9 mouse cellular contexts compared by ENCODE assay signal in genomic region chr19:41993484-41993883, GRCm38 (mm10). TPM values are rescaled to one million over a fixed set of nuclear protein-coding genes. Genes with fewer than 3 reads are reported as not detected.
DNase-seq lines count a peak whose midpoint lies in the region; ATAC-seq lines count a peak whose summit lies in the region.
"Had no signal": no experiment of that assay in that cellular context is flagged by ENCODE, and none has a peak within 500 bp of the region (broad histone marks: within the 10 kb centered on the region; RNA-seq: fewer than 3 reads in every experiment).

No protein-coding gene starts in this region.

- H3K9ac ChIP-seq in hindbrain, embryonic 16.5 days (ENCODE audit: low read depth, low read length): no peak overlapping the region
- H3K9ac ChIP-seq in hindbrain, embryonic 12.5 days: no peak overlapping the region

- H3K36me3 ChIP-seq in hindbrain, embryonic 16.5 days (ENCODE audit: control insufficient read depth, insufficient read depth, low read length): no peaks in the 10 kb centered on the region
- H3K36me3 ChIP-seq in hindbrain, embryonic 12.5 days: no peaks in the 10 kb centered on the region

- H3K4me1 ChIP-seq in hindbrain, embryonic 16.5 days (ENCODE audit: control insufficient read depth, insufficient read depth, low read depth, low read length): peaks cover 13% of the 10 kb centered on the region
- H3K4me1 ChIP-seq in hindbrain, embryonic 12.5 days: peaks cover 8% of the 10 kb centered on the region

- H3K27me3 ChIP-seq in hindbrain, embryonic 16.5 days (replicated peaks; ENCODE audit: control insufficient read depth, insufficient read depth, low read length): no peaks in the 10 kb centered on the region
- no peaks in the 10 kb centered on the region for H3K27me3 ChIP-seq in hindbrain, embryonic 12.5 days

- intact Hi-C loops in heart, postnatal 10 days (cut with DNase I): loop anchor here (1.0 kb wide), 1 partner anchor 10 kb away; no protein-coding TSS in a partner anchor

- 65% methylated on average over 6 of the region's 6 CpGs for WGBS in hindbrain, embryonic 16.5 days
- WGBS in hindbrain, embryonic 12.5 days: 88% methylated on average over 6 of the region's 6 CpGs

- ATAC-seq in hindbrain, embryonic 16.5 days: no peak
- ATAC-seq in hindbrain, embryonic 12.5 days (ENCODE audit: low FRiP score): no peak

- no peak overlapping the region for H3K4me3 ChIP-seq in hindbrain, embryonic 16.5 days (ENCODE audit: low read length)
- no peak overlapping the region for H3K4me3 ChIP-seq in hindbrain, embryonic 12.5 days

- no peaks in the 10 kb centered on the region for H3K9me3 ChIP-seq in hindbrain, embryonic 16.5 days (ENCODE audit: control insufficient read depth, low read length)
- no peaks in the 10 kb centered on the region for H3K9me3 ChIP-seq in hindbrain, embryonic 12.5 days (replicated peaks)

- peak; percentile 92 for DNase-seq in Muller cell, postnatal 12 days (ENCODE audit: inconsistent ontology term)
- DNase-seq in adrenal gland, postnatal 25 days: peak; percentile 90
- peak; percentile 90 for DNase-seq in heart, postnatal 10 days
- peak; percentile 66 to 70 for DNase-seq in layer of hippocampus, postnatal 36 days
- peak; percentile 83 to 84 for DNase-seq in right cerebral cortex, adult 2 months (ENCODE audit: low spot score in 2 of 2)

- no peak overlapping the region for H3K4me2 ChIP-seq in hindbrain, embryonic 16.5 days (ENCODE audit: low read length)
- H3K4me2 ChIP-seq in hindbrain, embryonic 12.5 days (replicated peaks): no peak overlapping the region

- H3K27ac ChIP-seq in hindbrain, embryonic 16.5 days (ENCODE audit: low read depth, low read length): no peak overlapping the region
- H3K27ac ChIP-seq in hindbrain, embryonic 12.5 days: no peak overlapping the region

RNA-seq across cellular contexts. Expression of gene Ubtd1, which starts 11.9 kb away (rescaled TPM):
- total RNA-seq in adrenal gland, postnatal 25 days (2021): 15.2 and 18.2 TPM in 2 replicates
- 10 to 100 TPM; 31.4 to 33.8 TPM for total RNA-seq in heart, postnatal 10 days (2021)
- 10 to 100 TPM; 13.4 to 14.5 TPM for total RNA-seq in layer of hippocampus, postnatal 36 days (2021)
- 13.4 and 15.2 TPM in 2 replicates for polyA plus RNA-seq in hindbrain, embryonic 16.5 days (2015; fragmentation: Nextera tagmentation; extraction: Ambion mirVana)
- 15.9 and 16.2 TPM in 2 replicates for polyA plus RNA-seq in hindbrain, embryonic 12.5 days (2016; fragmentation: Nextera tagmentation; extraction: Ambion mirVana)

RNA-seq across cellular contexts. Expression of gene Mms19, which starts 12.5 kb away (rescaled TPM):
- total RNA-seq in adrenal gland, postnatal 25 days (2021): 19.0 and 31.0 TPM in 2 replicates
- total RNA-seq in heart, postnatal 10 days (2021): 10 to 100 TPM; 18.3 to 25.9 TPM
- total RNA-seq in layer of hippocampus, postnatal 36 days (2021): 10 to 100 TPM; 31.8 to 37.0 TPM
- 30.0 and 31.3 TPM in 2 replicates for polyA plus RNA-seq in hindbrain, embryonic 16.5 days (2015; fragmentation: Nextera tagmentation; extraction: Ambion mirVana)
- polyA plus RNA-seq in hindbrain, embryonic 12.5 days (2016; fragmentation: Nextera tagmentation; extraction: Ambion mirVana): 33.1 and 39.0 TPM in 2 replicates

RNA-seq across cellular contexts. Expression of gene Ankrd2, which starts 42.3 kb away (rescaled TPM):
- 0.46 TPM in 1 of 2 replicates, not detected in the other for total RNA-seq in adrenal gland, postnatal 25 days (2021)
- not detected for total RNA-seq in heart, postnatal 10 days (2021)
- total RNA-seq in layer of hippocampus, postnatal 36 days (2021): not detected
- 1.1 and 1.5 TPM in 2 replicates for polyA plus RNA-seq in hindbrain, embryonic 16.5 days (2015; fragmentation: Nextera tagmentation; extraction: Ambion mirVana)
- not detected in 2 replicates for polyA plus RNA-seq in hindbrain, embryonic 12.5 days (2016; fragmentation: Nextera tagmentation; extraction: Ambion mirVana)
- total RNA-seq: neutrophil, adult 5-6 weeks had no signal
- polyA plus RNA-seq: heart, embryonic 16.5 days had no signal

RNA-seq across cellular contexts. Expression of gene Hoga1, which starts 51.9 kb away (rescaled TPM):
- 4.5 and 5.2 TPM in 2 replicates for total RNA-seq in adrenal gland, postnatal 25 days (2021)
- 1 to 10 TPM; 1.3 to 2.2 TPM for total RNA-seq in heart, postnatal 10 days (2021)
- total RNA-seq in layer of hippocampus, postnatal 36 days (2021): 1 to 10 TPM; 5.8 to 8.7 TPM
- polyA plus RNA-seq in hindbrain, embryonic 16.5 days (2015; fragmentation: Nextera tagmentation; extraction: Ambion mirVana): 2.0 and 2.4 TPM in 2 replicates
- 1.1 and 1.3 TPM in 2 replicates for polyA plus RNA-seq in hindbrain, embryonic 12.5 days (2016; fragmentation: Nextera tagmentation; extraction: Ambion mirVana)
- total RNA-seq: neutrophil, adult 5-6 weeks had no signal

RNA-seq across cellular contexts. Expression of gene 4933411K16Rik, which starts 58.6 kb away (rescaled TPM):
- 0.67 and 1.1 TPM in 2 replicates for total RNA-seq in adrenal gland, postnatal 25 days (2021)
- under 1 TPM; 0.24 to 0.37 TPM for total RNA-seq in heart, postnatal 10 days (2021)
- 1 to 10 TPM; 2.0 to 2.8 TPM for total RNA-seq in layer of hippocampus, postnatal 36 days (2021)
- not detected in 2 replicates for polyA plus RNA-seq in hindbrain, embryonic 16.5 days (2015; fragmentation: Nextera tagmentation; extraction: Ambion mirVana)
- polyA plus RNA-seq in hindbrain, embryonic 12.5 days (2016; fragmentation: Nextera tagmentation; extraction: Ambion mirVana): not detected in 2 replicates
- total RNA-seq: neutrophil, adult 5-6 weeks had no signal
- polyA plus RNA-seq: heart, embryonic 16.5 days had no signal
